Mouse (Mus musculus) ES-Bruce4 (cell line): ENCODE data around the gene Map4k4. TPM values are rescaled to one million over a fixed set of nuclear protein-coding genes. Genes with fewer than 3 reads are reported as not detected.

Experiments
- H3K27ac ChIP-seq: 2 replicates; pipeline ENCODE4 v1.5.1; 2012; ENCODE audit warnings: low read length, inconsistent platforms; ENCODE audit not compliant: insufficient read depth
- H3K27me3 ChIP-seq: 2 replicates; pipeline ENCODE4 v1.6.1; 2012; ENCODE audit warnings: mild to moderate bottlenecking, low read length, inconsistent platforms; ENCODE audit not compliant: control insufficient read depth, poor library complexity, insufficient read depth, severe bottlenecking
- H3K36me3 ChIP-seq: 2 replicates; pipeline ENCODE4 v1.6.1; 2012; ENCODE audit warnings: inconsistent platforms, mild to moderate bottlenecking, low read length, moderate library complexity; ENCODE audit not compliant: control insufficient read depth, poor library complexity, insufficient read depth, severe bottlenecking
- H3K4me1 ChIP-seq: one replicate; pipeline ENCODE4 v1.8.1; 2011; ENCODE audit warnings: low read length; ENCODE audit not compliant: control insufficient read depth, insufficient read depth
- H3K4me3 ChIP-seq: 2 replicates; pipeline ENCODE4 v1.5.1; 2011; ENCODE audit warnings: low read depth, mild to moderate bottlenecking, low read length
- H3K9ac ChIP-seq: 2 replicates; pipeline ENCODE4 v1.6.1; 2012; ENCODE audit warnings: low read depth, mild to moderate bottlenecking, inconsistent platforms; ENCODE audit not compliant: poor library complexity, severe bottlenecking
- H3K9me3 ChIP-seq: replicated peaks from 2 replicates; pipeline ENCODE4 v1.6.1; 2012; ENCODE audit warnings: mild to moderate bottlenecking, low read length, inconsistent platforms; ENCODE audit not compliant: control insufficient read depth, poor library complexity, insufficient read depth, severe bottlenecking
- CTCF ChIP-seq: IDR thresholded peaks from one replicate; pipeline ENCODE4 v1.8.1; 2011; ENCODE audit warnings: low read depth, low read length
- EP300 ChIP-seq: IDR thresholded peaks from 2 replicates; pipeline ENCODE4 v1.6.1; 2011; ENCODE audit warnings: low read depth, low read length; ENCODE audit not compliant: insufficient read depth
- POLR2A ChIP-seq: IDR thresholded peaks from one replicate; pipeline ENCODE4 v1.8.1; 2011; ENCODE audit warnings: low read length; ENCODE audit not compliant: insufficient read depth
- polyA plus RNA-seq: library from polyadenylated mRNA; stranded (reverse); fragments of >200 nt; gene quantifications from 2 replicates; pipeline ENCODE4 v1.2.4, GENCODE M21; 2011; ENCODE audit warnings: low read depth; ENCODE audit not compliant: missing spikeins, insufficient read depth, insufficient read length

Map4k4 gene
- polyA plus RNA-seq, result 289 and 308 TPM in 2 replicates

DNA sequence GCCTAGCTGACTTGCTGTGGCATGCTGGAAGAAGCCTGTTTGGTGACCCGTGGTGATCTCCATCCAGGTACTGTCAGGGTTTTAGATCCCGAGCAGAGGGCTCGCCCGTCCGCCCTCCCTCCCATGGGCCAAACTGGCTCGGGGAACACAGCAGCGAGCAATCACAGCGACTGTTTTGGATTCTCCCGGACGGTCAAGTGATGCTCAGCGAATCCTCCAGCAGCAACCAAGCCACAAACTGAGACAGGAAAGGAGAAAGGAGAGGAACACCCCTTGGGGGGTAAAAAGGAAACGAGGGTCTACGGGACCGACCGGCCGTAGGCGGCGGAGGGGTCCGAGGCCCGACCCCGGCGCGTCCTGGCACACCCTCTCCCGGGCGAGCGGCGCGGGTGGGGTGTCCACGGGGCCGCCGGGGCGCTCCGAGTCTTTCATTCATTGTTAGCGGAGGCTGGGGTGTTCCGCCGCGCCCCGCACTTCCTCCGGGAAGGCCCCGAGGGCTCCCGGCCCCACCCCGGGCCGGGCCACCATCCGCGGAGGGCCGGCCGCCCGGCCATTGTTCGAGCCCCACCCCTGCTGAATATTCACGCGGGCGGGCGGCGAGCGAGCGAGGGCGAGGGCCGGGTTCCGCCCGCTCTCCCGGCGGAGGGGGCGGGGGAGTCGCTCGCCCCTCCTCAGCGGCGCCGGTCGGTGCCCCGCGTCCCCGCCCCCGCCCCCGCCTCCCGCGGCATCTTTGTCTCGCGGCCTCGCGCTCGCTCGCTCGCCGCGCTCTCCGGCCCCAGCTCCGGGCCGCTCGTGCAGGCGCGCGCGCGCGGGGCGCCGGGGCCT is at the start of gene Map4k4:
Map4k4 (plus strand) TSS at position 733 of the 825 bp plus-strand sequence.
- Histone ChIP-seq H3K9me3 (no peaks in the 10 kb centered on the region), H3K4me1 (peaks cover 1% of the 10 kb centered on the region), H3K27ac (peak within 1 kb of the TSS; percentile 90), H3K4me3 (peak within 1 kb of the TSS; percentile 87), H3K36me3 (no peaks in the 10 kb centered on the region), H3K27me3 (no peaks in the 10 kb centered on the region), H3K9ac (peak within 1 kb of the TSS; percentile 98)
- TF ChIP-seq EP300 (0 out of 2 replicates have a peak, but pooled peaks have one; percentile 32), CTCF (no peak), POLR2A (no peak)

DNA sequence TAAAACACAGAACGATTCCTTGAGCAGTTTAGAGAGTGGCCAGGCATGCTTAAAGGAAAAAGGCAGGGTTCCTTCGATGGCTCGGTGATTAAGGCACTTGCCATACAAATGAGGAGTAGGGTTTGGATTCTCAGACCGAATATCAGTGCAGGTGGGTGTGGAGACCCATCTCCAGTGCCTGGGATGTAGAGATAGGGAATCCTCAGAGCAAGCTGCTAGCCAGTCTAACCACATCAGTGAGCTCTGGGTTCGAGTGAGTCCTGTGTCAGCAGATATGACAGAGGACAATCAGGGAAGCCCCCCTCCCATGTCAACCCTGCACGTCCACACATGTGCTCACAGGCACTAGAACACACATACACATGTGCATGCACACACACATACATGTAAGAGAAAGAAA is 44.8 kb upstream of the Map4k4 start:
- Histone ChIP-seq H3K27me3 (no peaks in the 10 kb centered on the region), H3K27ac (no peak overlapping the region), H3K9ac (no peak overlapping the region), H3K36me3 (no peaks in the 10 kb centered on the region), H3K4me1 (peaks cover 6% of the 10 kb centered on the region), H3K9me3 (no peaks in the 10 kb centered on the region), H3K4me3 (no peak overlapping the region)
- TF ChIP-seq EP300 (no peak), POLR2A (no peak), CTCF (no peak)

DNA sequence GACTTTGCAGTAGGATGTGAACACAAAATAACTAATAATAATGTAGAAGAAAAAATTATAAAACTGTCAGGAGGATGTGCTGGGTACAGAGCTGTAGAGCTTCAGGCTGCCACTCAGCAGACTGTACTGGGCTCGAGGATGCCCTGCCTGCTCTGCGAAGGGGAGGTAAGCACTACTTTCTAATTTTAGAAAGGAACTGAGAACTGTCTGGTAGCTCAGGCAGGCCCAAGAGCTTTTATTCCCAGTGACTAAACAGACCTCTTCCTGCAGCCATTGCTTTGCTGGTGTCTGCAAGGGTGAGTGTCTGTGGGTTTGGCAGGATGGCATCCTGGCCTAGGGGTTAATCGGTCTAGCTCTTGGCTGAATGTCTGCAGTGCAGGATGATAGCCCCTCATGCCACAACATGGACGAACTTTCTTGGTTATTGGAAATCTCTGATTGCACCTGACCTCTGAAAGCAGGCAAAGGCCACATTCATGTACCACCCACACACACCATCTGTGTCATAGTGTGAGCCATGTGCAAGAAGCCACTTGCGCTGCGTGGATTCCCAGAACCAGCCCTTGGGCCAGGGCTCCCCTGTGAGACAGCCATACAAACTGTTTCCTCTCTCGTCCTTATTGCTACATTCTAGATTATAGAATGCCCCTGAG is 43.8 kb upstream of the Map4k4 start:
- TF ChIP-seq EP300 (no peak), CTCF (no peak), POLR2A (no peak)

DNA sequence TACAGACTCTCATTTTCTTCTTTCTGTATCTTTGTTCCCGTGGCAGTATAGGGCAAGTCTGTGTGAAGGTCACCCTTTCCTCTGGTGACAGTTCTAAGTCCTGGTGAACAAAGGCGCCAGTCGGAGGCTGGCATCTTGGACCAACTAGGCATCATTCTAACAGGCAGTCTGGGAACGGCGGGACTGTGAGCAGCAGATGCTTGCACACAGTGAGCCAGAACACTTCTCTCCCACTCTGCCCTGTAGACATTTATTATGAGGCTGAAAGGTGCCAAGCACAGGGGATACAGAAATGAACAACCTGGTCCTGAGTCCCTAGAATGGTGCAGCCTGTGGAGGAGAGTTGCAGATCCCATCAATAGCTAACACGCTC is 43.3 kb upstream of the Map4k4 start:
- Histone ChIP-seq H3K27ac (no peak overlapping the region), H3K9me3 (no peaks in the 10 kb centered on the region), H3K4me3 (no peak overlapping the region), H3K9ac (no peak overlapping the region), H3K27me3 (no peaks in the 10 kb centered on the region), H3K36me3 (no peaks in the 10 kb centered on the region), H3K4me1 (no peaks in the 10 kb centered on the region)
- TF ChIP-seq CTCF, result no peak
- no peak for TF ChIP-seq POLR2A
- TF ChIP-seq EP300, result no peak

More for the DNA sequence above, 43.8 kb upstream of the Map4k4 start:
- Histone ChIP-seq H3K36me3 (no peaks in the 10 kb centered on the region), H3K9ac (no peak overlapping the region), H3K9me3 (no peaks in the 10 kb centered on the region), H3K27ac (no peak overlapping the region), H3K4me1 (no peaks in the 10 kb centered on the region), H3K4me3 (no peak overlapping the region), H3K27me3 (no peaks in the 10 kb centered on the region)

DNA sequence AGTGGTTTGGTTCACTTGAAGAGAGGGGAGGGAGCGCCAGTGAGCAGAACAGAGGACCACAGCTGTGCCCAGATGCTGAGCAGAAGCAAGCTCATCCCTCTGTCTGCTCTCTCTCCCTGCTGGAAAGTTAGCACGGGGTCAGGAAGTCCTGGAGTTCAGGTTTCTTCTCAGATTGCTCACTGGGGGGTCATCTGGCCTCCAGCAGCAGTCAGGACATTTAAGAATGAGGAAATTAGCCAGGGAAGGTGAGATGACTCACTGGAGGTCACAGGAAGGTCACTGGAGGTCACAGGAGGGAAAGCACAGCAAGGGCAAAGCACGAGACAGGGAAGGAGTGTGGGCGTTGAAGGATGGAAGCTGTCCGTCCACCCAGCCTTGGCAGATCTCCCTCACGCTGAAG is 41.5 kb upstream of the Map4k4 start:
- no peaks in the 10 kb centered on the region for H3K9me3 ChIP-seq
- no peaks in the 10 kb centered on the region for H3K4me1 ChIP-seq
- TF ChIP-seq EP300, result peak; percentile 89
- TF ChIP-seq CTCF, result no peak
- H3K27ac ChIP-seq, result no peak overlapping the region
- no peaks in the 10 kb centered on the region for H3K36me3 ChIP-seq
- H3K4me3 ChIP-seq, result no peak overlapping the region
- H3K27me3 ChIP-seq, result no peaks in the 10 kb centered on the region
- no peak overlapping the region for H3K9ac ChIP-seq
